Mouse (Mus musculus) forebrain, embryonic 11.5 days (tissue): ENCODE measurements at regions not wholly inside any gene's neighbourhood (a gene's known extent, or its start where the extent isn't known, plus 50 kb on each side); places are given as distances from the start of the nearest gene placed in this dataset.

ENCODE experiments used
- ATAC-seq: fragments of 200-750 bp; cut with Nextera tagmentation; replicated peaks from 2 replicates; pipeline ENCODE4 v1.8.0; 2017; ENCODE audit warnings: moderate TSS enrichment; ENCODE audit not compliant: low FRiP score
- DNase-seq: peaks from one replicate; pipeline ENCODE4 v3.0.0-alpha.2; 2017; ENCODE audit warnings: low spot score
- H3K27ac ChIP-seq: fragments of 300-500 bp; sonication (generic); 2 replicates; pipeline ENCODE4 v1.5.1; 2014; ENCODE audit warnings: low read depth, low read length
- H3K27me3 ChIP-seq: fragments of 300-500 bp; sonication (generic); 2 replicates; pipeline ENCODE4 v1.6.1; 2014; ENCODE audit warnings: mild to moderate bottlenecking, low read length, mixed read lengths; ENCODE audit not compliant: control insufficient read depth, insufficient read depth
- H3K36me3 ChIP-seq: fragments of 300-500 bp; sonication (generic); 2 replicates; pipeline ENCODE4 v1.6.1; 2014; ENCODE audit warnings: mild to moderate bottlenecking, low read length, moderate library complexity, mixed read lengths; ENCODE audit not compliant: control insufficient read depth, insufficient read depth
- H3K4me1 ChIP-seq: fragments of 300-500 bp; sonication (generic); replicated peaks from 2 replicates; pipeline ENCODE4 v1.6.1; 2014; ENCODE audit warnings: low read length, mixed read lengths; ENCODE audit not compliant: control insufficient read depth, insufficient read depth
- H3K4me2 ChIP-seq: fragments of 300-500 bp; sonication (generic); 2 replicates; pipeline ENCODE4 v1.6.1; 2014; ENCODE audit warnings: low read depth, mild to moderate bottlenecking, low read length, moderate library complexity, mixed read lengths; ENCODE audit not compliant: severe bottlenecking
- H3K4me3 ChIP-seq: fragments of 300-500 bp; sonication (generic); 2 replicates; pipeline ENCODE4 v1.5.1; 2014; ENCODE audit warnings: low read depth, low read length
- H3K9ac ChIP-seq: fragments of 300-500 bp; sonication (generic); 2 replicates; pipeline ENCODE4 v1.6.1; 2014; ENCODE audit warnings: low read length
- H3K9me3 ChIP-seq: fragments of 300-500 bp; sonication (generic); 2 replicates; pipeline ENCODE4 v1.6.1; 2016; ENCODE audit warnings: low read length, mixed read lengths; ENCODE audit not compliant: control insufficient read depth
- WGBS: fragments of 180-500 bp; shearing (Covaris S2); extraction: QIAGEN DNeasy Blood & Tissue Kit; methylation state at CpG from one replicate; pipeline ENCODE4 v1.1.7; 2014; 5-methylcytosine and 5-hydroxymethylcytosine counted together

- Histone ChIP-seq H3K4me1 (no peaks in the 10 kb centered on the region), H3K27me3 (no peaks in the 10 kb centered on the region), H3K4me3 (no peak overlapping the region), H3K9ac (no peak overlapping the region), H3K36me3 (no peaks in the 10 kb centered on the region), H3K4me2 (no peak overlapping the region), H3K27ac (no peak overlapping the region), H3K9me3 (no peaks in the 10 kb centered on the region)
- ATAC-seq (no peak), DNase-seq (no peak)
- 88% methylated on average over 3 of the region's 3 CpGs for WGBS
Measured at GRCm38 (mm10) chr13:107685231-107685630, 359.0 kb upstream of the Smim15 start.

- no peak overlapping the region for H3K4me3 ChIP-seq
- H3K9me3 ChIP-seq = no peaks in the 10 kb centered on the region
- no peak overlapping the region for H3K4me2 ChIP-seq
- no peak for DNase-seq
- no peak for ATAC-seq
- no peak overlapping the region for H3K9ac ChIP-seq
- no peak overlapping the region for H3K27ac ChIP-seq
- no peaks in the 10 kb centered on the region for H3K36me3 ChIP-seq
- 67% methylated on average over 3 of the region's 3 CpGs for WGBS
- no peaks in the 10 kb centered on the region for H3K4me1 ChIP-seq
- H3K27me3 ChIP-seq = no peaks in the 10 kb centered on the region
Measured at GRCm38 (mm10) chr13:107683909-107684308, 360.3 kb upstream of the Smim15 start.

DNA sequence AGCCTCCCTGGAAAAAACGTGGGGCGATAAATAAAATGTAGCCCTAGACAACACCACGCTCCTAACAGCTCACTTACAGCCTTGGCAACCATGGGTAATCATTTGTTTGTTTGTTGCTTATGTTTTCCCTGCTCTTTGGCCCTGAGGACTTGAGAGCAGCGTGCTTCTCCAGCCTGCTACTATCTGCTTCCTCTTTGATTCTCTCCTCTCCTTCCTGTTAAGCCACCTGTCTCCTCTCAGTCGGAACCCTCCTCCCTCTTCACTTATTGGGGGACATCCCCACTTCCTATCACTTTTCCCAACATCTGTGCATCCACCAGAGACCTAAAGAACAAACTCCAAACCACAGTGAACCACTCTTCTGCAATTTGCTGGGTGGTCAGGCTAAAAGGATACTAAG is 362.5 kb upstream of the Smim15 start:
- DNase-seq = no peak
- H3K9me3 ChIP-seq = no peaks in the 10 kb centered on the region
- ATAC-seq = no peak
- H3K4me3 ChIP-seq = no peak overlapping the region
- H3K4me1 ChIP-seq = peaks cover 3% of the 10 kb centered on the region; the same call in 1 of the 2 replicates
- H3K36me3 ChIP-seq = no peaks in the 10 kb centered on the region
- no peaks in the 10 kb centered on the region for H3K27me3 ChIP-seq
- H3K9ac ChIP-seq = no peak overlapping the region
- H3K4me2 ChIP-seq = no peak overlapping the region
- H3K27ac ChIP-seq = no peak overlapping the region
- 82% methylated on average over 5 of the region's 5 CpGs for WGBS

DNA sequence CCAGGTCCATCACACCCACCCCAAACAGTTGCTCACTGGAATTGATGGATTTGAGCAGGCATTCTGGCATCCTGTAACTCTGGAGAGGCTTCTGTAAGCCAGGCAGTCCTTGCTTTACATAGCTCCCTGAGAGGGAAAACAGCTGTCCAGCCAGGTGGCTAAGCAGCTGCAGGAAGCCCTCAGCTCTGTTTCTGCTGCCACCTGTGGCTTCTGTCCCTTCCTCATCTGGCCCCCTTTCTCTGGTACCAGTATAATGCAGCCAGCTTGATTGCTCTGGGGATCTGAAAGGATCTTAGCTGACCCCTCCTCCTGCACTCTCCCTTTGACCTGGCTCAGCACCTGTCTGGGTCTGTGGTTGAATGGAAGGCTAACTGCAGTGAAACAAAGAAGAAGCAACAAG is 365.4 kb upstream of the Smim15 start:
- Histone ChIP-seq H3K4me2 (no peak overlapping the region), H3K4me1 (peaks cover 9% of the 10 kb centered on the region), H3K27ac (no peak overlapping the region), H3K9ac (no peak overlapping the region), H3K27me3 (no peaks in the 10 kb centered on the region), H3K4me3 (no peak overlapping the region), H3K9me3 (no peaks in the 10 kb centered on the region), H3K36me3 (no peaks in the 10 kb centered on the region)
- DNase-seq (no peak), ATAC-seq (no peak)

GRCm38 (mm10) chr13:107677091-107677470 is 367.2 kb upstream of the Smim15 start:
- no peak overlapping the region for H3K9ac ChIP-seq
- WGBS = 66% methylated on average over 8 of the region's 8 CpGs
- no peaks in the 10 kb centered on the region for H3K9me3 ChIP-seq
- H3K36me3 ChIP-seq = no peaks in the 10 kb centered on the region
- no peak overlapping the region for H3K4me2 ChIP-seq
- no peak overlapping the region for H3K27ac ChIP-seq
- H3K4me3 ChIP-seq = no peak overlapping the region
- no peaks in the 10 kb centered on the region for H3K27me3 ChIP-seq
- DNase-seq = no peak
- peaks cover 9% of the 10 kb centered on the region for H3K4me1 ChIP-seq
- no peak for ATAC-seq

GRCm38 (mm10) chr13:107676310-107677090 is 367.7 kb upstream of the Smim15 start:
- no peaks in the 10 kb centered on the region for H3K27me3 ChIP-seq
- 20% methylated on average over 9 of the region's 9 CpGs for WGBS
- no peak overlapping the region for H3K4me3 ChIP-seq
- H3K36me3 ChIP-seq = no peaks in the 10 kb centered on the region
- no peak overlapping the region for H3K4me2 ChIP-seq
- H3K27ac ChIP-seq = 0 out of 2 replicates have a peak overlapping the region, but pooled peaks have one; percentile 15
- H3K9ac ChIP-seq = no peak overlapping the region
- ATAC-seq (peak; percentile 64), DNase-seq (no peak)
- H3K9me3 ChIP-seq = no peaks in the 10 kb centered on the region
- H3K4me1 ChIP-seq = peaks cover 9% of the 10 kb centered on the region

DNA sequence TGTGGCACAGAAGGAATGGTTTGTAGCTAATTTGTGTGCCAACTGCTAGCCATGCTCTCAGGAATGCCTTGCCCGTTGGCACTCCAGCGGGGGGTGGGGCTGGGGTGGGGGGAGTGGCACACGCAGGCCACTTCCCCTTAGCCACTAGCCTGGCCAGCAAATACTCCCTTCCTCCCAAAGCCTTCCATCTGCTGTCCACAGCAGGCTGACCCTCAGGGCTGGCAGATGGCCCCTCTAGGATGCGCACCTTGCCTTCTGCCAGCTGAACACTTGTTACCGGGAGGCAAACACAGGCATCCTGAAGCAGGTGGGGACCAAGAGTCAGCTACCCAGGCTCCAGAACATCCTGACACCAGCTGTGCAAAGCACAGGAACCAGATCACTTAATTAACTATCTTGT is 372.1 kb upstream of the Smim15 start:
- H3K27ac ChIP-seq = no peak overlapping the region
- 79% methylated on average over 5 of the region's 5 CpGs for WGBS
- DNase-seq (no peak), ATAC-seq (no peak)
- peaks cover 9% of the 10 kb centered on the region for H3K4me1 ChIP-seq
- H3K9me3 ChIP-seq = no peaks in the 10 kb centered on the region
- no peaks in the 10 kb centered on the region for H3K27me3 ChIP-seq
- no peak overlapping the region for H3K4me3 ChIP-seq
- H3K36me3 ChIP-seq = no peaks in the 10 kb centered on the region
- no peak overlapping the region for H3K4me2 ChIP-seq
- no peak overlapping the region for H3K9ac ChIP-seq

DNA sequence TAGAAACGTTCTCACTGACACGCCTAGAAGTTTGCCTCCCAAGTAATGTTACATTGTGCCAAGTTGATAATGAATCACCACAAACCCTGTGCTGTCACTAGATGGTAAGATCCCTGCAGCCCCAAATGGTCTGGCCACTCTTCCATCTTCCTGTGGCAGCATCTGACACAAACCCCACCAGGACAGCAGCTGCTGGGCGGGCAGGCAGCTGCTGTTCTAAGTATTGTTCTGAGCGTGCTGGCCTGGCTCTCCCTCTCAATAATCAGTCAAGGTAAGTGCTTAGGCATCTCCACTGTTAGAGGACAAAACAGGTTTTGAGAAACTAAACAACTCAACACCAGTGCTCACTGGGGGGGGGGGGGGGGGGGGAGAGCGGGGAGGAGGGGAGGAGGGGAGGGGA is 375.7 kb upstream of the Smim15 start:
- 63% methylated on average over 4 of the region's 5 CpGs for WGBS
- Histone ChIP-seq H3K9me3 (no peaks in the 10 kb centered on the region), H3K4me1 (peaks cover 6% of the 10 kb centered on the region; the same call in 1 of the 2 replicates), H3K36me3 (no peaks in the 10 kb centered on the region), H3K27ac (no peak overlapping the region), H3K9ac (no peak overlapping the region), H3K4me3 (no peak overlapping the region), H3K27me3 (no peaks in the 10 kb centered on the region), H3K4me2 (no peak overlapping the region)
- ATAC-seq = no peak
- no peak for DNase-seq

- Histone ChIP-seq H3K27ac (no peak overlapping the region), H3K36me3 (no peaks in the 10 kb centered on the region), H3K27me3 (no peaks in the 10 kb centered on the region), H3K9ac (no peak overlapping the region), H3K4me2 (no peak overlapping the region), H3K4me1 (peaks cover 11% of the 10 kb centered on the region; the same call in 1 of the 2 replicates), H3K4me3 (no peak overlapping the region), H3K9me3 (no peaks in the 10 kb centered on the region)
- ATAC-seq (no peak), DNase-seq (no peak)
- WGBS = 87% methylated on average over 6 of the region's 6 CpGs
Measured at GRCm38 (mm10) chr13:107665775-107666174, 378.5 kb upstream of the Smim15 start.
